Mouse (Mus musculus) stomach, embryonic 16.5 days (tissue): ENCODE data around the gene Gm3012. TPM values are rescaled to one million over a fixed set of nuclear protein-coding genes. Genes with fewer than 3 reads are reported as not detected.
"Not testable (repeated sequence)": the region's sequence is repeated elsewhere in the genome, so short reads cannot be mapped to it uniquely, and the experiment has no call there.

Experiments
- ATAC-seq: fragments of 200-750 bp; cut with Nextera tagmentation; 2 replicates; pipeline ENCODE4 v1.8.0; 2017; ENCODE audit warnings: moderate number of reproducible peaks, moderate TSS enrichment; ENCODE audit not compliant: insufficient read depth, low FRiP score
- H3K27ac ChIP-seq: fragments of 300-500 bp; sonication (generic); 2 replicates; pipeline ENCODE4 v1.5.1; 2014; ENCODE audit warnings: low read length
- H3K27me3 ChIP-seq: fragments of 300-500 bp; sonication (generic); 2 replicates; pipeline ENCODE4 v1.6.1; 2014; ENCODE audit warnings: low read length, control low read depth, mixed read lengths; ENCODE audit not compliant: control insufficient read depth, insufficient read depth
- H3K36me3 ChIP-seq: fragments of 300-500 bp; sonication (generic); 2 replicates; pipeline ENCODE4 v1.6.1; 2014; ENCODE audit warnings: low read length; ENCODE audit not compliant: control insufficient read depth, insufficient read depth
- H3K4me1 ChIP-seq: fragments of 300-500 bp; sonication (generic); 2 replicates; pipeline ENCODE4 v1.6.1; 2014; ENCODE audit warnings: low read length, control low read depth, mixed read lengths; ENCODE audit not compliant: control insufficient read depth, insufficient read depth
- H3K4me2 ChIP-seq: fragments of 300-500 bp; sonication (generic); 2 replicates; pipeline ENCODE4 v1.6.1; 2014; ENCODE audit warnings: low read depth, low read length, mixed read lengths
- H3K4me3 ChIP-seq: fragments of 300-500 bp; sonication (generic); replicated peaks from 2 replicates; pipeline ENCODE4 v1.5.1; 2014; ENCODE audit warnings: mild to moderate bottlenecking, low read length
- H3K9ac ChIP-seq: fragments of 300-500 bp; sonication (generic); 2 replicates; pipeline ENCODE4 v1.6.1; 2014; ENCODE audit warnings: low read length
- H3K9me3 ChIP-seq: fragments of 300-500 bp; sonication (generic); replicated peaks from 2 replicates; pipeline ENCODE4 v1.6.1; 2016; ENCODE audit warnings: low read length, control low read depth; ENCODE audit not compliant: control insufficient read depth
- WGBS: fragments of 180-500 bp; shearing (Covaris S2); extraction: QIAGEN DNeasy Blood & Tissue Kit; methylation state at CpG from one replicate; pipeline ENCODE4 v1.1.7; 2014; 5-methylcytosine and 5-hydroxymethylcytosine counted together
- polyA plus RNA-seq: library from polyadenylated mRNA; unstranded; fragments of >200 nt; fragmentation: Nextera tagmentation; extraction: Ambion mirVana; gene quantifications from 2 replicates; pipeline ENCODE4 v1.2.1, GENCODE M21; 2015

Gene Gm3012
- polyA plus RNA-seq, result not detected in 2 replicates

DNA sequence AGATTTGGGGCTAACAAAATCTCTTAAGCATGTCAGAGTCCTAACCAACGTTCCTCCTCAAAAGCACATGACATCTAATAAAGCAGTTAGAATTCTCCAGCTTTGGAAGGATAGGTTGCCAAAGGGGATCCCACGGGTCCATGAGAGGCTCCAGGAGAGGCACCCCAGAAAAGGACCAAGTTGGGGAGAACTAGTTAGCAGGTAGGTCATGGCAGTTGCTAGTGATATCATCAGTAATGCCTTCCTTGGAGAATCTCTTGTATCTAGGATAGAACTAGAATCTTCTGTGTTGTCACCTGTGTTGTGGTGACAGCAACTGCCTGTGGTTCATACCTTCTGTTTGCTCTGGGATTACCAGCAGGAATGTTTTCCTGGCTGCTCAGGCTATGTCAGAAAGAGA lies at the start of gene Gm3012:
Gene Gm3012 (plus strand): TSS at position 301 of the 400 bp plus-strand sequence.
- not testable (repeated sequence) for H3K27ac ChIP-seq, H3K4me1 ChIP-seq, H3K27me3 ChIP-seq, H3K4me3 ChIP-seq, H3K9ac ChIP-seq, H3K36me3 ChIP-seq, H3K4me2 ChIP-seq, ATAC-seq, H3K9me3 ChIP-seq
- WGBS, result no CpG with 5 or more reads among the region's 2 CpGs

DNA sequence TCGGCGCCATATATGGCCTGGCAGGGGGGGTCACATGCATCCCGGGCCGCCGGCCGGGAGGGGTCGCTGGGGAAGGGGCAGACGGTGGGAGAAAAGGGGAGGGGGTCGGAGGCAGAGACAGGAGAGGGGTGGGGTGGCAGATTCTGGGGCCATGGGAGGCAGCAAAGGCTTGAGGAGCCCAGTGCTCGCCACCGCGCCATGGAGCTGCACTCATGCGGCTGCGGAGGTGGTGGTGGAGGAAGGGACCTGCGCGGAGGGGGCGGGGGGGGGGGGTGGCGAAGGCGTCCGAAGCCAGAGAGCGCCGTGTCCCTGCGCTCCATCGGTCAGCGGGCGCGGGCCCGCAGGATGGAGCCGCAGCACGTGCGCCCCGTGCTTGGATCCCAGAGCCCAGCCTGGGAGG lies 17.4 kb downstream of the Gm3012 start, which contains the start of gene Gm3020:
Gene Gm3020 (plus strand): TSS at position 301 of the 400 bp plus-strand sequence.
- not testable (repeated sequence) for ATAC-seq, H3K9me3 ChIP-seq, H3K9ac ChIP-seq, H3K4me2 ChIP-seq, H3K27me3 ChIP-seq, H3K27ac ChIP-seq, H3K36me3 ChIP-seq, H3K4me1 ChIP-seq, H3K4me3 ChIP-seq
- WGBS, result no CpG with 5 or more reads among the region's 32 CpGs

DNA sequence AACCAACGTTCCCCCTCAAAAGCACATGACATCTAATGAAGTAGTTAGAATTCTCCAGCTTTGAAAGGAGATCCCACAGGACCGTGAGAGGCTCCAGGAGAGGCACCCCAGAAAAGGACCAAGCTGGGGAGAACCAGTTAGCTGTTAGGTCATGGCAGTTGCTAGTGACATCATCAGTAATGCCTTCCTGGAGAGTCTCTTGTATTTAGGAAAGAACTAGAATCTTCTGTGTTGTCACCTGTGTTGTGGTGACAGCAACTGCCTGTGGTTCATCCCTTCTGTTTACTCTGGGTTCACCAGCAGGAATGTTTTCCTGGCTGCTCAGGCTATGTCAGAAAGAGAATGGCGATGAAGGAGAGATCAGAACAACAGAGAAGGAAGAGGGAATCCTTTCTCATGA lies 54.2 kb downstream of the Gm3012 start, which contains the start of gene Gm3043:
Gene Gm3043 (plus strand): TSS at position 301 of the 400 bp plus-strand sequence.
- not testable (repeated sequence) for H3K9ac ChIP-seq, H3K27me3 ChIP-seq, H3K27ac ChIP-seq, ATAC-seq, H3K4me1 ChIP-seq, H3K9me3 ChIP-seq, H3K36me3 ChIP-seq, H3K4me2 ChIP-seq, H3K4me3 ChIP-seq
- WGBS, result no CpG with 5 or more reads among the region's 3 CpGs

Other genes with a start within 250 kb of the Gm3012 start
- gene Gm10413, start 239.4 kb upstream of the Gm3012 start, polyA plus RNA-seq, result not detected in 2 replicates
- gene Gm10409, start 221.9 kb upstream of the Gm3012 start, polyA plus RNA-seq, result 0.74 and 0.89 TPM in 2 replicates
- gene Gm3005, start 206.4 kb upstream of the Gm3012 start, polyA plus RNA-seq, result 0.21 and 0.53 TPM in 2 replicates
- not detected in 2 replicates for gene Gm10408, start 185.1 kb upstream of the Gm3012 start, polyA plus RNA-seq
- gene Gm3020, start 17.5 kb downstream of the Gm3012 start, polyA plus RNA-seq, result 0.74 and 0.89 TPM in 2 replicates
- gene Gm3043, start 54.3 kb downstream of the Gm3012 start, polyA plus RNA-seq, result not detected in 2 replicates
- gene Gm3002, start 175.6 kb downstream of the Gm3012 start, polyA plus RNA-seq, result 0.13 TPM in 1 of 2 replicates, not detected in the other
- gene Gm3033, start 211.7 kb downstream of the Gm3012 start, polyA plus RNA-seq, result 0.21 TPM in 1 of 2 replicates, not detected in the other
- not detected in 2 replicates for gene Gm2916, start 249.7 kb downstream of the Gm3012 start, polyA plus RNA-seq